ENCODE assay signal across 8 mouse cellular contexts in genomic region chrX:159255123-159255978, GRCm38 (mm10). TPM values are rescaled to one million over a fixed set of nuclear protein-coding genes. Genes with fewer than 3 reads are reported as not detected.
DNase-seq lines count a peak whose midpoint lies in the region; ATAC-seq and TF ChIP-seq lines count a peak whose summit lies in the region.

No protein-coding gene starts in this region.

- peak overlapping the region; percentile 91 for H3K27ac ChIP-seq in forebrain, embryonic 10.5 days
- H3K27ac ChIP-seq in heart, embryonic 15.5 days, result peak overlapping the region; percentile 94
- peak overlapping the region; percentile 89 for H3K27ac ChIP-seq in liver, embryonic 16.5 days (ENCODE audit: low read length)
- H3K27ac ChIP-seq in neural tube, embryonic 12.5 days, result peak overlapping the region; percentile 75
- peak overlapping the region; percentile 93 for H3K27ac ChIP-seq in stomach, postnatal 0 days (replicated peaks)

- DNase-seq in CD8-positive naive resting alpha-beta T cell, adult 2 months (ENCODE audit: low read depth in 2 of 2, low spot score in 2 of 2), result peak; percentile 83 to 84
- peak; percentile 76 for DNase-seq in c-Kit-negative CD71-positive TER-119-positive erythroid progenitor cells, embryonic 14.5 days (ENCODE audit: low read depth, low spot score)
- DNase-seq in forebrain, embryonic 10.5 days (ENCODE audit: extremely low spot score, low spot score), result peak; percentile 85
- DNase-seq in kidney, postnatal 25 days, result peak; percentile 88 to 96
- peak; percentile 91 for DNase-seq in stomach, postnatal 0 days (ENCODE audit: low spot score)

- no peaks in the 10 kb centered on the region for H3K36me3 ChIP-seq in forebrain, embryonic 10.5 days (replicated peaks)
- no peaks in the 10 kb centered on the region for H3K36me3 ChIP-seq in heart, embryonic 15.5 days
- no peaks in the 10 kb centered on the region for H3K36me3 ChIP-seq in liver, embryonic 16.5 days (ENCODE audit: control insufficient read depth, insufficient read depth)
- no peaks in the 10 kb centered on the region for H3K36me3 ChIP-seq in neural tube, embryonic 12.5 days
- no peaks in the 10 kb centered on the region for H3K36me3 ChIP-seq in stomach, postnatal 0 days (ENCODE audit: control insufficient read depth, insufficient read depth, low read length)

- no peaks in the 10 kb centered on the region for H3K9me3 ChIP-seq in forebrain, embryonic 10.5 days
- no peaks in the 10 kb centered on the region for H3K9me3 ChIP-seq in heart, embryonic 15.5 days (replicated peaks)
- H3K9me3 ChIP-seq in liver, embryonic 16.5 days (replicated peaks; ENCODE audit: control insufficient read depth, low read length), result no peaks in the 10 kb centered on the region; the same call in 1 of the 2 replicates
- H3K9me3 ChIP-seq in neural tube, embryonic 12.5 days, result no peaks in the 10 kb centered on the region
- no peaks in the 10 kb centered on the region for H3K9me3 ChIP-seq in stomach, postnatal 0 days (ENCODE audit: control insufficient read depth, low read length)

- ATAC-seq in heart, embryonic 15.5 days (replicated peaks; ENCODE audit: insufficient number of reproducible peaks, insufficient read depth, low FRiP score, low read depth), result peak; percentile 94
- ATAC-seq in liver, embryonic 16.5 days (ENCODE audit: low read depth), result peak; percentile 95
- peak; percentile 97 for ATAC-seq in neural tube, embryonic 12.5 days (ENCODE audit: low FRiP score, low read depth)
- peak; percentile 97 for ATAC-seq in stomach, postnatal 0 days (ENCODE audit: low FRiP score, low TSS enrichment)

- peak; percentile 55 for TF ChIP-seq CTCF in stomach, postnatal 0 days (IDR thresholded peaks at IDR 0.05; ENCODE audit: low read depth)

- TF ChIP-seq EP300 in stomach, postnatal 0 days (optimal IDR thresholded peaks at IDR 0.05), result no peak

- WGBS in forebrain, embryonic 10.5 days, result 25% methylated on average over 62 of the region's 71 CpGs
- WGBS in heart, embryonic 15.5 days, result 14% methylated on average over 51 of the region's 71 CpGs
- 26% methylated on average over 35 of the region's 71 CpGs for WGBS in liver, embryonic 16.5 days (ENCODE audit: insufficient replicate concordance)
- WGBS in neural tube, embryonic 12.5 days, result 19% methylated on average over 64 of the region's 71 CpGs
- WGBS in stomach, postnatal 0 days, result 7% methylated on average over 38 of the region's 71 CpGs

- peak overlapping the region; percentile 71 for H3K4me2 ChIP-seq in heart, embryonic 15.5 days
- H3K4me2 ChIP-seq in liver, embryonic 16.5 days (ENCODE audit: low read depth, low read length), result peak overlapping the region; percentile 84
- H3K4me2 ChIP-seq in neural tube, embryonic 12.5 days (replicated peaks), result peak overlapping the region; percentile 59
- peak overlapping the region; percentile 54 for H3K4me2 ChIP-seq in stomach, postnatal 0 days (replicated peaks; ENCODE audit: low read depth)

- peaks cover 53% of the 10 kb centered on the region for H3K27me3 ChIP-seq in forebrain, embryonic 10.5 days (ENCODE audit: poor library complexity, severe bottlenecking)
- no peaks in the 10 kb centered on the region for H3K27me3 ChIP-seq in heart, embryonic 15.5 days
- no peaks in the 10 kb centered on the region for H3K27me3 ChIP-seq in liver, embryonic 16.5 days (ENCODE audit: control insufficient read depth, insufficient read depth, low read depth, low read length)
- no peaks in the 10 kb centered on the region for H3K27me3 ChIP-seq in neural tube, embryonic 12.5 days (replicated peaks)
- no peaks in the 10 kb centered on the region for H3K27me3 ChIP-seq in stomach, postnatal 0 days (ENCODE audit: control insufficient read depth, insufficient read depth, low read length)

- H3K9ac ChIP-seq in heart, embryonic 15.5 days, result peak overlapping the region; percentile 77
- peak overlapping the region; percentile 78 for H3K9ac ChIP-seq in liver, embryonic 16.5 days (ENCODE audit: low read depth, low read length)
- H3K9ac ChIP-seq in neural tube, embryonic 12.5 days, result peak overlapping the region; percentile 72
- H3K9ac ChIP-seq in stomach, postnatal 0 days (ENCODE audit: low read length), result peak overlapping the region; percentile 78

- H3K4me1 ChIP-seq in forebrain, embryonic 10.5 days, result peaks cover 7% of the 10 kb centered on the region
- no peaks in the 10 kb centered on the region for H3K4me1 ChIP-seq in heart, embryonic 15.5 days (replicated peaks)
- no peaks in the 10 kb centered on the region; the same call in 1 of the 2 replicates for H3K4me1 ChIP-seq in liver, embryonic 16.5 days (ENCODE audit: control insufficient read depth, low read depth, low read length)
- no peaks in the 10 kb centered on the region for H3K4me1 ChIP-seq in neural tube, embryonic 12.5 days
- H3K4me1 ChIP-seq in stomach, postnatal 0 days (replicated peaks; ENCODE audit: control insufficient read depth, insufficient read depth), result no peaks in the 10 kb centered on the region

- peak overlapping the region; percentile 68 for H3K4me3 ChIP-seq in forebrain, embryonic 10.5 days
- H3K4me3 ChIP-seq in heart, embryonic 15.5 days, result peak overlapping the region; percentile 74
- H3K4me3 ChIP-seq in liver, embryonic 16.5 days (ENCODE audit: low read depth, low read length), result peak overlapping the region; percentile 75
- H3K4me3 ChIP-seq in neural tube, embryonic 12.5 days, result peak overlapping the region; percentile 59
- H3K4me3 ChIP-seq in stomach, postnatal 0 days (ENCODE audit: low read depth, low read length), result peak overlapping the region; percentile 66

RNA-seq across cellular contexts. Expression of gene Rps6ka3, which starts 45.2 kb away (rescaled TPM):
- 4.5 and 5.8 TPM in 2 replicates for polyA plus RNA-seq in forebrain, embryonic 10.5 days (2016; fragmentation: Nextera tagmentation; extraction: Ambion mirVana)
- 5.3 and 5.9 TPM in 2 replicates for polyA plus RNA-seq in heart, embryonic 15.5 days (2015; fragmentation: Nextera tagmentation; extraction: Ambion mirVana)
- 1.4 and 1.8 TPM in 2 replicates for polyA plus RNA-seq in liver, embryonic 16.5 days (2015; fragmentation: Nextera tagmentation; extraction: Ambion mirVana)
- 4.3 and 4.4 TPM in 2 replicates for polyA plus RNA-seq in neural tube, embryonic 12.5 days (2016; fragmentation: Nextera tagmentation; extraction: Ambion mirVana)
- polyA plus RNA-seq in stomach, postnatal 0 days (2015; fragmentation: Nextera tagmentation; extraction: Ambion mirVana), result 3.6 and 3.7 TPM in 2 replicates

Comparison
In these comparisons a context has a peak if more than half of its experiments do, and no peak if none do; other contexts are left out.
1. Peak in every context shown above with its lines: DNase-seq, ATAC-seq, H3K4me3 ChIP-seq and H3K27ac ChIP-seq.